Mouse (Mus musculus): ENCODE data around the gene Sertad3.

GRCm38 (mm10) chr7:27480506-27480905 lies 6.9 kb downstream of the Sertad3 start:
- no peak for TF ChIP-seq CTCF (IDR thresholded peaks at IDR 0.05; ENCODE audit: low read depth, low read length)
- TF ChIP-seq POLR2A (IDR thresholded peaks at IDR 0.05; ENCODE audit: insufficient read depth, low read length) = no peak

Data from ES-Bruce4 (cell line).